Mouse (Mus musculus) olfactory bulb, adult 2 months (tissue): ENCODE data around the gene H2afy2.

Experiments
- CTCF ChIP-seq: fragments of 200-500 bp; IDR thresholded peaks from 2 replicates; pipeline ENCODE4 v1.5.1; 2012; ENCODE audit warnings: low read depth, mild to moderate bottlenecking, low read length, moderate library complexity; ENCODE audit not compliant: insufficient read depth
- POLR2A ChIP-seq: fragments of 200-500 bp; IDR thresholded peaks from 2 replicates; pipeline ENCODE4 v1.6.1; 2012; ENCODE audit warnings: mild to moderate bottlenecking, low read depth, low read length, moderate library complexity; ENCODE audit not compliant: insufficient read depth

- TF ChIP-seq POLR2A (no peak), CTCF (no peak)
Measured at GRCm38 (mm10) chr10:61751534-61752219, 32.3 kb downstream of the H2afy2 start.
